Mouse (Mus musculus): Measurements from ENCODE around the gene Ctnnd2.

GRCm38 (mm10) chr15:30616861-30617260 is 444.5 kb downstream of the Ctnnd2 start:
- TF ChIP-seq CTCF (IDR thresholded peaks at IDR 0.05; ENCODE audit: low read depth, low read length) (no peak), POLR2A (IDR thresholded peaks at IDR 0.05; ENCODE audit: extremely low read depth, insufficient read depth, low read length) (no peak)
